Mouse (Mus musculus) testis, adult 2 months (tissue): ENCODE data around the gene Trib2. TPM values are rescaled to one million over a fixed set of nuclear protein-coding genes. Genes with fewer than 3 reads are reported as not detected.

Experiments
- H3K27ac ChIP-seq: fragments of 200-500 bp; 2 replicates; pipeline ENCODE4 v1.5.1; 2012; ENCODE audit warnings: low read depth, low read length; ENCODE audit not compliant: control insufficient read depth, insufficient read depth
- H3K27me3 ChIP-seq: fragments of 200-500 bp; 2 replicates; pipeline ENCODE4 v1.6.1; 2012; ENCODE audit warnings: mild to moderate bottlenecking, low read length, moderate library complexity; ENCODE audit not compliant: control insufficient read depth, insufficient read depth
- H3K36me3 ChIP-seq: fragments of 200-500 bp; 2 replicates; pipeline ENCODE4 v1.6.1; 2012; ENCODE audit warnings: mild to moderate bottlenecking, low read length; ENCODE audit not compliant: control insufficient read depth, insufficient read depth
- H3K4me1 ChIP-seq: fragments of 200-500 bp; 2 replicates; pipeline ENCODE4 v1.6.1; 2012; ENCODE audit warnings: low read length; ENCODE audit not compliant: control insufficient read depth, insufficient read depth
- H3K4me3 ChIP-seq: fragments of 200-500 bp; 2 replicates; pipeline ENCODE4 v1.5.1; 2012; ENCODE audit warnings: low read depth, mild to moderate bottlenecking, low read length, moderate library complexity, mixed read lengths; ENCODE audit not compliant: control insufficient read depth
- CTCF ChIP-seq: fragments of 200-500 bp; IDR thresholded peaks from 2 replicates; pipeline ENCODE4 v1.5.1; 2012; ENCODE audit warnings: low read depth, mild to moderate bottlenecking, inconsistent platforms, low read length, moderate library complexity; ENCODE audit not compliant: control insufficient read depth, insufficient read depth, insufficient replicate concordance
- POLR2A ChIP-seq: fragments of 200-500 bp; IDR thresholded peaks from 2 replicates; pipeline ENCODE4 v1.6.1; 2012; ENCODE audit warnings: low read depth, mild to moderate bottlenecking, inconsistent platforms, low read length, moderate library complexity; ENCODE audit not compliant: control insufficient read depth
- polyA plus RNA-seq: library from polyadenylated mRNA; depleted of rRNA; stranded (reverse); fragments of >200 nt; gene quantifications from 2 replicates; pipeline ENCODE4 v1.2.3, GENCODE M21; 2012

Trib2 gene
- polyA plus RNA-seq, 1 experiment: 1.2 TPM

DNA sequence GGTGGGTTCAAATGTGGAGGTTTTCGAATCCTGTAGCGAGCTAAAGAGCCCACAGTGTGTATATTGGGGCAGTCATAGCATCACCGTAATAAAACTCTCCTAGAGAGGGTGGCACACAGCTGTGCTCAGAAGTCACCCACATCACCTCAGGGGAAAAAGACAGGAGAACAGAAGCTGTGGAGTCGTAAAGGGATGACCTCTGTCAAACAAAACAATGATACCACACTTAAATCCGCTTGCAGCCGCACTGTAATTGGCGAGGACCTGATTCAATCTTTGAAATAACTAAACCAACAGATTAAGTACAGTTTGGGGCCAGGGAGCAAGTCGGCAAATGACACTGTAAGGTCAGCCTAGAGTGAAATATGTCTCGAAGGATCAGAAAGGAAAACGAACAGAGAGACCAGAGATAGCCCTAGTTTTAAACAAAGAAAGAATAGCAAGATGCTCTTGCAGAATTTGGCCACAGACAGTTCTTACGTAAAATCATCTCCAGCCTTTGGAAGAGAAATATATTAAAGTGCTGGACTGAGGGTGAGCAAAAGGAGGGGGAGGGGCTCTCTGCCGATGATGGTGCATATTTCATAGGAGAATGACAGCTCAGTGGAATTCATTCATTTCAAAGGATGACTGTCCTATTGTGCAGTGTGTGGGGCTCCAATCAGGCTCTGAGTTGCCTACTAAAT lies 3.4 kb downstream of the Trib2 start:
- Histone ChIP-seq H3K4me1 (peaks cover 18% of the 10 kb centered on the region), H3K4me3 (peak overlapping the region; percentile 27), H3K27me3 (no peaks in the 10 kb centered on the region; the same call in 1 of the 2 replicates), H3K36me3 (no peaks in the 10 kb centered on the region), H3K27ac (peak overlapping the region; percentile 49)
- TF ChIP-seq CTCF (no peak), POLR2A (no peak)

DNA sequence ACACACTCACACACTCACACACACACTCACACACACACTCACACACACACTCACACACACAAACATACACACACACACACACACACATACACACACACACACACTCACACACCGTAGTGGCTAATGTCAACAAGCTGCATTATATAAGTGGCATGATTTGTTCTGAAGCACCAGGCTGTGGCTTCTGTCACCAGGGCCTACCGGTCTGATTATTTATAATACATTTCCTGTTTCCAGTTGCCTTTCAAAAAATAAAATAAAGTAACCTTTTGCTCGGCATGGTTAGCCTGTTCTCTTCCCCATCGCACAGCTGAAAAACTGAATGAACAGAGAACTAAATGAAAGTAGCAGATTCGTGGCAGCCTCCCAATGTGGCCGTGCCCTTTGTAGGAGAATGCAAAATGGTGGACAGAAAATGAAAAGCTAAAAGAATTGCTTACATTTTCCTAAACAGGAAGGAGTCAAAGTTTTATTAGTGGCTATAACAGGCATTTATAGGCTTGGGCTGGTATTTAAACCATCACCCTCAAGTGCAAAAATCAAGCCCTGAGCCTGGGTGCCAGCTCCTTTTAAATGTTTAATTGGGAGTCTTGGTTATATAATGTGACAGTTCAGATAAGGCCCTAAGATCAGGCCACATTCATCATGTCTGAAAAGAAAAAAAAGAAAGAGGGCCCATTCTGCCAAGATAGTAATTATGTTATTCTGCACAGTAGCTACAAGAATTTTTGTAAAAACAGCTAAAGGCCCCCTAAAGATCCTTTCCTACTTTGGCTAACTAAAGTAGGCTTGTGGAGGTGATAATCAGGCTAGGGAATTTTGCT lies 4.4 kb downstream of the Trib2 start:
- Histone ChIP-seq H3K27me3 (no peaks in the 10 kb centered on the region; the same call in 1 of the 2 replicates), H3K4me1 (peaks cover 18% of the 10 kb centered on the region), H3K27ac (peak overlapping the region; percentile 43; the same call in 1 of the 2 replicates), H3K4me3 (no peak overlapping the region), H3K36me3 (no peaks in the 10 kb centered on the region)
- TF ChIP-seq POLR2A (no peak), CTCF (no peak)

- no peaks in the 10 kb centered on the region; the same call in 1 of the 2 replicates for H3K27me3 ChIP-seq
- peaks cover 14% of the 10 kb centered on the region for H3K4me1 ChIP-seq
- no peak for TF ChIP-seq POLR2A
- TF ChIP-seq CTCF: no peak
- no peak overlapping the region for H3K4me3 ChIP-seq
- H3K36me3 ChIP-seq: no peaks in the 10 kb centered on the region
- H3K27ac ChIP-seq: peak overlapping the region; percentile 43; the same call in 1 of the 2 replicates
These were observed 5.0 kb downstream of the Trib2 start for GRCm38 (mm10) chr12:15811682-15812081.

DNA sequence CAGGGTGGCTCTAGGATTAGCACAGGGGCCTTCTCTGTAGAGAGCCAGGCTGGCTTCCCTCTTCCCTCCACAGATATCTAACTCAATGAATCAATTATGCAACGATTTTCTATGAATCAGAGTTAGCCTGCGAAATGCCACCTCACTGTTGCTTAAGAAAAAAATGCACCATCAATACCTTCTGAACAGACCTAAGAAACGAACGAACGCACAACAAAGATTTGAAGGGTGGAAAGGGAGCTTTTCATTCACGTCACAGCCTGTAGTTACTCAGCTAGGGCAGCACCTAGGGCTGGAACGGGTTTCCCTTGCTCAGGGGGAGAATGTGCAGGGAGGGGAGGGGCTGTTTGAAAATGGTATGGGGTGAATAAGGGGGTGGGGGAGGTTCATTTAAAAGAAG lies 5.8 kb downstream of the Trib2 start:
- H3K4me3 ChIP-seq: no peak overlapping the region
- H3K27me3 ChIP-seq: no peaks in the 10 kb centered on the region; the same call in 1 of the 2 replicates
- H3K4me1 ChIP-seq: peaks cover 9% of the 10 kb centered on the region; the same call in 1 of the 2 replicates
- TF ChIP-seq POLR2A (no peak), CTCF (no peak)
- no peak overlapping the region for H3K27ac ChIP-seq
- H3K36me3 ChIP-seq: no peaks in the 10 kb centered on the region

- Histone ChIP-seq H3K27me3 (no peaks in the 10 kb centered on the region; the same call in 1 of the 2 replicates), H3K4me3 (no peak overlapping the region), H3K36me3 (no peaks in the 10 kb centered on the region), H3K27ac (no peak overlapping the region), H3K4me1 (peaks cover 3% of the 10 kb centered on the region; the same call in 1 of the 2 replicates)
- no peak for TF ChIP-seq POLR2A
- no peak for TF ChIP-seq CTCF
These were observed 7.1 kb downstream of the Trib2 start for GRCm38 (mm10) chr12:15809657-15810056.

DNA sequence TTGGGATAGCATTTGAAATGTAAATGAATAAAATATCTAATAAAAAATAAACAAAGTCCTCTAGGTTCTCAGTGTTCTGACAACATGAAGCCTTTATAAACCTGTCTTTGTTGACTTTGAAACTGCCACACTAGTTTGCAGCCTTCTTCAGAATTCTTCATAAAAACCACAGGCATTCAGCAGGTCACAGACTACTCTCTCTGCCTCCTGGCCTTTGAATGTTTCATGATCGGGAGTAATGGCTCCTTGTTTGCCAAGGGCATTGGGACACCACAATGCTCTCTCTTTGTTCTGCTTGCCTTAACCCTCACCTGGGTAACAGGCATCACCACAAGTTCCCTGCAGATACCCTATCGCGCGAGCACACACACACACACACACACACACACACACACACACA lies 7.5 kb downstream of the Trib2 start:
- no peak for TF ChIP-seq POLR2A
- no peak for TF ChIP-seq CTCF

DNA sequence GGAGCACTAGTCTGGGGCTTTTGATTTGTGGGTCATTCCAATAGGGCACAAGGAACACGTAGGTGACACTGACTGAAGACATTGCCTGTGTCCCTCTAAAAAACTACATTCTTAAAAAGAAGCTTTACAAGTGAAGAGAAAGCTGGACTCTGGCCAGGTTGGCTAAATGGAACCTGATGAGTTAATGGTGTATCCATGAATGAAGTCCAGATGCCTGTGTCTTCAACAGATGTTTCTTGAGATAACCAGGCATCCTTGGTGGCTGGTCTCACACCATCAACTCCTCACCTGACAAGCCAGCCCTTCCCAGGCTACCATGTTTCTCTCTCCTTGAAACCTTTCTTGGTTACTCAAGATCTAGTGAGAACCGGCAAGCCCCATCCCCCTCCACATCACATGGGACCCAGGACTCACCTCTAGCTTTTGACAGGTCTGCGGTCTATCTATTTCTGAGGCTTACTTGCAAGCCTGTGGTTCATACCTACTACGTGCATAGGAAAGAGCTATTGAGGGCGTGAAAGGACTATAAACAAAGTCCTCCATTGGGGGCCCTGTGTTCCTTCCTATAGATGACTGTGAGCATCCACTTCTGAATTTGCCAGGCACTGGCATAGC lies 8.4 kb downstream of the Trib2 start:
- TF ChIP-seq POLR2A: no peak
- no peak for TF ChIP-seq CTCF
- Histone ChIP-seq H3K27me3 (no peaks in the 10 kb centered on the region), H3K4me1 (no peaks in the 10 kb centered on the region; the same call in 1 of the 2 replicates), H3K36me3 (no peaks in the 10 kb centered on the region), H3K27ac (no peak overlapping the region), H3K4me3 (no peak overlapping the region)

More for the DNA sequence above, 7.5 kb downstream of the Trib2 start:
- Histone ChIP-seq H3K4me3 (no peak overlapping the region), H3K27ac (no peak overlapping the region), H3K27me3 (no peaks in the 10 kb centered on the region), H3K36me3 (no peaks in the 10 kb centered on the region), H3K4me1 (no peaks in the 10 kb centered on the region; the same call in 1 of the 2 replicates)
